Mouse (Mus musculus) gastrocnemius, postnatal 4 days (tissue): ENCODE measurements around the gene Mrpl54. TPM values are rescaled to one million over a fixed set of nuclear protein-coding genes. Genes with fewer than 3 reads are reported as not detected.
A peak's percentile ranks its signal among the peaks of the same experiment; 100 is the strongest.

ENCODE experiments used
- DNase-seq, 2 experiments: peaks; one replicate each; pipeline ENCODE4 v3.0.0; 2021 to 2022; ENCODE audit warnings: low spot score in 2 of 2, mixed read lengths in 2 of 2
- total RNA-seq, 2 experiments: library from RNA; stranded (reverse); gene quantifications; 2 replicates each; pipeline ENCODE4 v1.2.3; 2021

The Mrpl54 gene
- total RNA-seq, 2 experiments from 2014 or later, result 90.0 to 97.6 TPM

GRCm38 (mm10) chr10:81295185-81295584, 28.5 kb upstream of the Mrpl54 start:
- DNase-seq, result no peak

- DNase-seq, result no peak
Observed at GRCm38 (mm10) chr10:81294442-81294841, 27.7 kb upstream of the Mrpl54 start.

- DNase-seq, result no peak
Observed at GRCm38 (mm10) chr10:81293334-81294030, 26.7 kb upstream of the Mrpl54 start.

- DNase-seq, result peak; percentile 97 to 98
Observed at GRCm38 (mm10) chr10:81292554-81293333, 26.0 kb upstream of the Mrpl54 start, which contains the start of gene Pip5k1c. Pip5k1c (plus strand) TSS chr10:81292963.

- no peak for DNase-seq
Observed at GRCm38 (mm10) chr10:81291511-81292104, 24.9 kb upstream of the Mrpl54 start, which contains the start of gene Tjp3. Tjp3 (minus strand) TSS chr10:81291581.

GRCm38 (mm10) chr10:81290698-81291460, 24.1 kb upstream of the Mrpl54 start:
- DNase-seq, result no peak

GRCm38 (mm10) chr10:81289811-81290210, 23.1 kb upstream of the Mrpl54 start:
- DNase-seq, result no peak

- peak; percentile 50 to 66 for DNase-seq
Observed at GRCm38 (mm10) chr10:81289278-81289677, 22.5 kb upstream of the Mrpl54 start.

- DNase-seq, result no peak
Observed at GRCm38 (mm10) chr10:81288601-81289000, 21.9 kb upstream of the Mrpl54 start.

- DNase-seq, result no peak
Observed at GRCm38 (mm10) chr10:81287513-81288157, 20.9 kb upstream of the Mrpl54 start.

- DNase-seq, result no peak
Observed at GRCm38 (mm10) chr10:81286586-81286985, 19.9 kb upstream of the Mrpl54 start.

GRCm38 (mm10) chr10:81285694-81286450, 19.1 kb upstream of the Mrpl54 start:
- DNase-seq, result peak; percentile 84 to 89

- no peak for DNase-seq
Observed at GRCm38 (mm10) chr10:81284719-81285118, 18.0 kb upstream of the Mrpl54 start.

- no peak for DNase-seq
Observed at GRCm38 (mm10) chr10:81284189-81284588, 17.5 kb upstream of the Mrpl54 start.

GRCm38 (mm10) chr10:81279496-81279895, 12.8 kb upstream of the Mrpl54 start:
- DNase-seq, result no peak

- DNase-seq, result no peak
Observed at GRCm38 (mm10) chr10:81277676-81278075, 10.9 kb upstream of the Mrpl54 start.

- DNase-seq, result no peak
Observed at GRCm38 (mm10) chr10:81273842-81274241, 7.1 kb upstream of the Mrpl54 start.

GRCm38 (mm10) chr10:81272356-81272755, 5.6 kb upstream of the Mrpl54 start:
- no peak for DNase-seq

GRCm38 (mm10) chr10:81268643-81269412, 2.1 kb upstream of the Mrpl54 start:
- no peak for DNase-seq
